Mouse (Mus musculus) hindbrain, embryonic 13.5 days (tissue): ENCODE data around the gene Gm2431. TPM values are rescaled to one million over a fixed set of nuclear protein-coding genes. Genes with fewer than 3 reads are reported as not detected.

Experiments used
- polyA plus RNA-seq: library from polyadenylated mRNA; unstranded; fragments of >200 nt; fragmentation: Nextera tagmentation; extraction: Ambion mirVana; gene quantifications from 2 replicates; pipeline ENCODE4 v1.2.1, GENCODE M21; 2015

Gene Gm2431
- polyA plus RNA-seq, 1 experiment from 2014 or later: not detected

Other genes starting within 250 kb of the Gm2431 start
- 53.0 and 53.5 TPM in 2 replicates for gene Mob2, start 197.3 kb downstream of the Gm2431 start, polyA plus RNA-seq
- gene Dusp8, start 162.5 kb downstream of the Gm2431 start, polyA plus RNA-seq: 87.3 and 90.2 TPM in 2 replicates
- gene Gm45618, start 137.6 kb downstream of the Gm2431 start, polyA plus RNA-seq: 0.27 and 0.32 TPM in 2 replicates
- not detected in 2 replicates for gene Gm39115, start 122.3 kb downstream of the Gm2431 start, polyA plus RNA-seq
- not detected in 2 replicates for gene Gm45337, start 113.7 kb downstream of the Gm2431 start, polyA plus RNA-seq
- gene Gm29735, start 101.2 kb downstream of the Gm2431 start, polyA plus RNA-seq: not detected in 2 replicates
- gene Gm4553, start 92.6 kb downstream of the Gm2431 start, polyA plus RNA-seq: not detected in 2 replicates
- gene Krtap5-2, start 82.3 kb downstream of the Gm2431 start, polyA plus RNA-seq: not detected in 2 replicates
- not detected in 2 replicates for gene Gm10153, start 68.0 kb downstream of the Gm2431 start, polyA plus RNA-seq
- not detected in 2 replicates for gene Krtap5-3, start 57.0 kb downstream of the Gm2431 start, polyA plus RNA-seq
- gene Gm7579, start 46.5 kb downstream of the Gm2431 start, polyA plus RNA-seq: not detected in 2 replicates
- not detected in 2 replicates for gene Krtap5-5, start 28.4 kb downstream of the Gm2431 start, polyA plus RNA-seq
- not detected in 2 replicates for gene Gm40460, start 17.3 kb downstream of the Gm2431 start, polyA plus RNA-seq
- gene Gm4559, start 16.0 kb upstream of the Gm2431 start, polyA plus RNA-seq: not detected in 2 replicates
- not detected in 2 replicates for gene Krtap5-1, start 38.8 kb upstream of the Gm2431 start, polyA plus RNA-seq
- gene Krtap5-4, start 45.2 kb upstream of the Gm2431 start, polyA plus RNA-seq: not detected in 2 replicates
- gene Ifitm10, start 115.4 kb upstream of the Gm2431 start, polyA plus RNA-seq: 2.3 and 2.6 TPM in 2 replicates
- 0.36 TPM in 1 of 2 replicates, not detected in the other for gene Gm49369, start 124.3 kb upstream of the Gm2431 start, polyA plus RNA-seq
- gene Ctsd, start 129.7 kb upstream of the Gm2431 start, polyA plus RNA-seq: 270 and 293 TPM in 2 replicates
- not detected in 2 replicates for gene Syt8, start 176.5 kb upstream of the Gm2431 start, polyA plus RNA-seq
- gene Tnni2, start 183.5 kb upstream of the Gm2431 start, polyA plus RNA-seq: 1.4 and 1.8 TPM in 2 replicates
- gene Lsp1, start 202.5 kb upstream of the Gm2431 start, polyA plus RNA-seq: 5.1 and 6.8 TPM in 2 replicates
- gene Tnnt3, start 240.5 kb upstream of the Gm2431 start, polyA plus RNA-seq: 1.1 and 2.5 TPM in 2 replicates